Mouse (Mus musculus): ENCODE results near the gene 5031410I06Rik.
"Not testable (repeated sequence)": the region's sequence is repeated elsewhere in the genome, so short reads cannot be mapped to it uniquely, and the experiment has no call there.

DNA sequence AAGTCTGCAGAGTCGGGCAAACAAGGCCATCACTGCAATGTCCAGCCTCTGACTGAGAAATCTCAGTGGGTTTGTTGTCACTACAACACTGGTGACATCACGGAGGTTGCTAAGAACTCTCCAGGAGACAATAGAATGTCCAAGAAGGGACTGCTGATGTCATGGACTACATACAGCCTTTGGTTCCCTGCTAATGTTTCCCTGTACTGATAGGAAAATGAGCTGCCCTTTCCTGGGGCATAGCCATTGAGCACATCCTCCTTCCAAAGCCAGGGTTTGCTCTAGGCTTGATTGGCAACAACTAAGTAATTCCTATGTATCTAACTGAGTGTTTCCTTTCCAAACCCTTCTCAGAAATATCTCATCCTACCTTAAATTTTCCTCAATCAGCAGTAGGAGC is 46.7 kb downstream of the 5031410I06Rik start, which contains the start of gene Gm7347:
- TF ChIP-seq CTCF (IDR thresholded peaks at IDR 0.05; ENCODE audit: control insufficient read depth, insufficient read depth, insufficient replicate concordance, low read depth, low read length); POLR2A (IDR thresholded peaks at IDR 0.05; ENCODE audit: control insufficient read depth, low read depth, low read length): not testable (repeated sequence)
